Mouse (Mus musculus) C2C12 (cell line): ENCODE results near the gene Ctnnd2.

Experiments used
- CTCF ChIP-seq: IDR thresholded peaks from one replicate; pipeline ENCODE4 v1.5.1; 2011; ENCODE audit not compliant: control insufficient read depth, insufficient read depth, insufficient read length
- FOSL1 ChIP-seq: IDR thresholded peaks from one replicate; pipeline ENCODE4 v1.8.0; 2011; ENCODE audit warnings: mild to moderate bottlenecking, low read length; ENCODE audit not compliant: poor library complexity, insufficient read depth, severe bottlenecking
- MYOG ChIP-seq: IDR thresholded peaks from one replicate; pipeline ENCODE4 v1.6.1; 2011; ENCODE audit not compliant: control insufficient read depth, insufficient read length; ENCODE audit errors: extremely low read depth

DNA sequence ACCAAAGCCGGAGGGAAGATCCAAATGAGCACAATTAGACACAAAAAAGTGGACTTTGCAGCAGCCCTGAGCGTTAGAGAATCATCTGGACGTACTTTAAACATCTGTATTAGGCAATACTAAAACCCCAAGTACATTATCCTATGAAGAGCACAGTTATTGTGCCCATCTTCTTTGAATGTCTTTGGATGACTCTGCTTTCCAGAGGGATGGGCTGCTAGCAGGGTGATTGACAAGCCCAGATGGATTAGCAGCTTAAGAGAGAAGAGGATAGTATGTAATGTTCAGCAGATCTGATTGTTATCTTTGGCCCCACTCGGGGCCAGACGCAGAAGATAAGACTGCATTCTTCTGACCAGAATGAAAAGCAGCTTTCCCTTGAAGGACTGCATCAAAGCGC, 214.9 kb downstream of the Ctnnd2 start:
- TF ChIP-seq CTCF (no peak), FOSL1 (no peak), MYOG (no peak)
